Mouse (Mus musculus) G1E (cell line): ENCODE measurements around the gene Efna3.

Experiments used
- CTCF ChIP-seq: IDR thresholded peaks from 2 replicates; pipeline ENCODE4 v1.5.1; 2012; ENCODE audit warnings: low read depth, low read length, inconsistent platforms, mixed read lengths
- GATA1 ChIP-seq: IDR thresholded peaks from 2 replicates; pipeline ENCODE4 v1.6.1; 2012; ENCODE audit warnings: borderline replicate concordance, low read length, inconsistent platforms, mixed read lengths
- GATA2 ChIP-seq: IDR thresholded peaks from 2 replicates; pipeline ENCODE4 v1.6.1; 2012; ENCODE audit warnings: low read depth, low read length, inconsistent platforms, borderline replicate concordance
- POLR2AphosphoS5 ChIP-seq: IDR thresholded peaks from 2 replicates; pipeline ENCODE4 v1.6.1; 2012; ENCODE audit warnings: low read depth, low read length, inconsistent platforms; ENCODE audit not compliant: insufficient replicate concordance
- TAL1 ChIP-seq: conservative IDR thresholded peaks from 2 replicates; pipeline ENCODE4 v1.6.1; 2012; ENCODE audit warnings: low read depth, low read length, inconsistent platforms, mixed read lengths

DNA sequence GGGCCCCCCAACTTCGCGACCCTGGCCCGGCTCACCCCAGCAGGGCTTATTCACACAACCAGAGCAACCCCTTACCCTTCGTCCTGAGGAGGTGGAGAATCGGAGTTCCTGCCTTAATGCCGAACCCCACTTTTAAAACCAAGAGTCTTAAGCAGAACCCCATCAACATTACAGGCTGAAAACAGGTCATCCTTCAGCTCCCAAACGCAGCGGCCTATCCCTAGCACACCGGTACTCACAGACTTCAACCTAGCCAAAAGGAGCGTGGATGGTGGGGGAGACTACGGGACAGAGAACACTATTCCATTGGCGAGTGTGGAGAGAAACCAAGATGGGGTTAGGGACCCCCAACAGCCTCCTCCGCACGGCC lies 649 bp downstream of the Efna3 start:
- no peak for TF ChIP-seq CTCF
- no peak for TF ChIP-seq GATA1
- no peak for TF ChIP-seq TAL1
- no peak for TF ChIP-seq POLR2AphosphoS5
- no peak for TF ChIP-seq GATA2
